Mouse (Mus musculus): ENCODE results near the gene Nek9. TPM values are rescaled to one million over a fixed set of nuclear protein-coding genes. Genes with fewer than 3 reads are reported as not detected.

Nek9 gene
- polyA plus RNA-seq (2015; fragmentation: Nextera tagmentation; extraction: Ambion mirVana): 13.2 and 13.9 TPM in 2 replicates

GRCm38 (mm10) chr12:85339243-85339729 is at the start of gene Nek9:
Gene Nek9 (minus strand): TSS chr12:85339362.
- Histone ChIP-seq H3K4me2 (ENCODE audit: low read length) (peak within 1 kb of the TSS; percentile 54), H3K36me3 (ENCODE audit: control insufficient read depth, insufficient read depth) (peaks cover 2% of the 10 kb centered on the region; the same call in 1 of the 2 replicates), H3K27ac (ENCODE audit: low read length) (peak within 1 kb of the TSS; percentile 85), H3K27me3 (replicated peaks; ENCODE audit: control insufficient read depth, insufficient read depth, low read length) (no peaks in the 10 kb centered on the region), H3K9me3 (ENCODE audit: control insufficient read depth, low read length) (no peaks in the 10 kb centered on the region), H3K4me3 (replicated peaks; ENCODE audit: low read length) (peak within 1 kb of the TSS; percentile 97), H3K4me1 (replicated peaks; ENCODE audit: control insufficient read depth, insufficient read depth, low read length) (peaks cover 12% of the 10 kb centered on the region), H3K9ac (replicated peaks; ENCODE audit: low read depth, low read length) (peak within 1 kb of the TSS; percentile 92)
- peak; percentile 84 for ATAC-seq
- WGBS: under 1% methylated on average over 35 of the region's 36 CpGs

- no peaks in the 10 kb centered on the region for H3K36me3 ChIP-seq (ENCODE audit: control insufficient read depth, insufficient read depth)
- ATAC-seq: no peak
- H3K4me3 ChIP-seq (replicated peaks; ENCODE audit: low read length): no peak overlapping the region
- no peaks in the 10 kb centered on the region for H3K9me3 ChIP-seq (ENCODE audit: control insufficient read depth, low read length)
- H3K9ac ChIP-seq (replicated peaks; ENCODE audit: low read depth, low read length): no peak overlapping the region
- H3K4me1 ChIP-seq (replicated peaks; ENCODE audit: control insufficient read depth, insufficient read depth, low read length): no peaks in the 10 kb centered on the region
- 66% methylated on average over 5 of the region's 5 CpGs for WGBS
- no peak overlapping the region for H3K4me2 ChIP-seq (ENCODE audit: low read length)
- no peaks in the 10 kb centered on the region for H3K27me3 ChIP-seq (replicated peaks; ENCODE audit: control insufficient read depth, insufficient read depth, low read length)
- H3K27ac ChIP-seq (ENCODE audit: low read length): no peak overlapping the region
Measured at GRCm38 (mm10) chr12:85385995-85386375, 46.8 kb upstream of the Nek9 start.

- 81% methylated on average over 10 of the region's 10 CpGs for WGBS
Measured at GRCm38 (mm10) chr12:85385329-85385994, 46.3 kb upstream of the Nek9 start.

GRCm38 (mm10) chr12:85382761-85383680 is 43.9 kb upstream of the Nek9 start:
- Histone ChIP-seq H3K9ac (replicated peaks; ENCODE audit: low read depth, low read length) (no peak overlapping the region), H3K4me2 (ENCODE audit: low read length) (no peak overlapping the region), H3K36me3 (ENCODE audit: control insufficient read depth, insufficient read depth) (no peaks in the 10 kb centered on the region), H3K9me3 (ENCODE audit: control insufficient read depth, low read length) (no peaks in the 10 kb centered on the region), H3K27ac (ENCODE audit: low read length) (no peak overlapping the region), H3K4me1 (replicated peaks; ENCODE audit: control insufficient read depth, insufficient read depth, low read length) (no peaks in the 10 kb centered on the region), H3K4me3 (replicated peaks; ENCODE audit: low read length) (no peak overlapping the region), H3K27me3 (replicated peaks; ENCODE audit: control insufficient read depth, insufficient read depth, low read length) (no peaks in the 10 kb centered on the region)
- whole genome bisulfite sequencing: 82% methylated on average over 14 of the region's 14 CpGs
- ATAC-seq: no peak

More at GRCm38 (mm10) chr12:85385329-85385994, 46.3 kb upstream of the Nek9 start:
- no peak for ATAC-seq
- Histone ChIP-seq H3K4me1 (replicated peaks; ENCODE audit: control insufficient read depth, insufficient read depth, low read length) (no peaks in the 10 kb centered on the region), H3K4me3 (replicated peaks; ENCODE audit: low read length) (no peak overlapping the region), H3K4me2 (ENCODE audit: low read length) (no peak overlapping the region), H3K36me3 (ENCODE audit: control insufficient read depth, insufficient read depth) (no peaks in the 10 kb centered on the region), H3K27me3 (replicated peaks; ENCODE audit: control insufficient read depth, insufficient read depth, low read length) (no peaks in the 10 kb centered on the region), H3K9ac (replicated peaks; ENCODE audit: low read depth, low read length) (no peak overlapping the region), H3K9me3 (ENCODE audit: control insufficient read depth, low read length) (no peaks in the 10 kb centered on the region), H3K27ac (ENCODE audit: low read length) (no peak overlapping the region)

GRCm38 (mm10) chr12:85381570-85381969 is 42.4 kb upstream of the Nek9 start:
- Histone ChIP-seq H3K27ac (ENCODE audit: low read length) (no peak overlapping the region), H3K4me3 (replicated peaks; ENCODE audit: low read length) (no peak overlapping the region), H3K9ac (replicated peaks; ENCODE audit: low read depth, low read length) (no peak overlapping the region), H3K27me3 (replicated peaks; ENCODE audit: control insufficient read depth, insufficient read depth, low read length) (no peaks in the 10 kb centered on the region), H3K4me2 (ENCODE audit: low read length) (no peak overlapping the region), H3K9me3 (ENCODE audit: control insufficient read depth, low read length) (no peaks in the 10 kb centered on the region), H3K4me1 (replicated peaks; ENCODE audit: control insufficient read depth, insufficient read depth, low read length) (no peaks in the 10 kb centered on the region), H3K36me3 (ENCODE audit: control insufficient read depth, insufficient read depth) (no peaks in the 10 kb centered on the region)
- ATAC-seq: no peak
- 92% methylated on average over 6 of the region's 6 CpGs for WGBS

GRCm38 (mm10) chr12:85380942-85381341 is 41.8 kb upstream of the Nek9 start:
- H3K9me3 ChIP-seq (ENCODE audit: control insufficient read depth, low read length): no peaks in the 10 kb centered on the region
- H3K4me2 ChIP-seq (ENCODE audit: low read length): no peak overlapping the region
- WGBS: 76% methylated on average over 7 of the region's 7 CpGs
- no peak for ATAC-seq
- H3K27me3 ChIP-seq (replicated peaks; ENCODE audit: control insufficient read depth, insufficient read depth, low read length): no peaks in the 10 kb centered on the region
- no peaks in the 10 kb centered on the region for H3K4me1 ChIP-seq (replicated peaks; ENCODE audit: control insufficient read depth, insufficient read depth, low read length)
- H3K9ac ChIP-seq (replicated peaks; ENCODE audit: low read depth, low read length): no peak overlapping the region
- no peak overlapping the region for H3K4me3 ChIP-seq (replicated peaks; ENCODE audit: low read length)
- no peaks in the 10 kb centered on the region for H3K36me3 ChIP-seq (ENCODE audit: control insufficient read depth, insufficient read depth)
- H3K27ac ChIP-seq (ENCODE audit: low read length): no peak overlapping the region

GRCm38 (mm10) chr12:85380308-85380707 is 41.1 kb upstream of the Nek9 start:
- H3K9me3 ChIP-seq (ENCODE audit: control insufficient read depth, low read length): no peaks in the 10 kb centered on the region
- H3K9ac ChIP-seq (replicated peaks; ENCODE audit: low read depth, low read length): no peak overlapping the region
- 72% methylated on average over 1 of the region's 1 CpGs for WGBS
- no peaks in the 10 kb centered on the region for H3K4me1 ChIP-seq (replicated peaks; ENCODE audit: control insufficient read depth, insufficient read depth, low read length)
- H3K36me3 ChIP-seq (ENCODE audit: control insufficient read depth, insufficient read depth): no peaks in the 10 kb centered on the region
- no peak for ATAC-seq
- H3K4me3 ChIP-seq (replicated peaks; ENCODE audit: low read length): no peak overlapping the region
- H3K27me3 ChIP-seq (replicated peaks; ENCODE audit: control insufficient read depth, insufficient read depth, low read length): no peaks in the 10 kb centered on the region
- no peak overlapping the region for H3K27ac ChIP-seq (ENCODE audit: low read length)
- no peak overlapping the region for H3K4me2 ChIP-seq (ENCODE audit: low read length)

GRCm38 (mm10) chr12:85378271-85378670 is 39.1 kb upstream of the Nek9 start:
- H3K36me3 ChIP-seq (ENCODE audit: control insufficient read depth, insufficient read depth): no peaks in the 10 kb centered on the region
- no peak overlapping the region for H3K9ac ChIP-seq (replicated peaks; ENCODE audit: low read depth, low read length)
- no peak overlapping the region for H3K27ac ChIP-seq (ENCODE audit: low read length)
- no peaks in the 10 kb centered on the region for H3K27me3 ChIP-seq (replicated peaks; ENCODE audit: control insufficient read depth, insufficient read depth, low read length)
- no peak overlapping the region for H3K4me3 ChIP-seq (replicated peaks; ENCODE audit: low read length)
- 85% methylated on average over 2 of the region's 2 CpGs for WGBS
- H3K4me1 ChIP-seq (replicated peaks; ENCODE audit: control insufficient read depth, insufficient read depth, low read length): peaks cover 5% of the 10 kb centered on the region
- no peak overlapping the region for H3K4me2 ChIP-seq (ENCODE audit: low read length)
- ATAC-seq: no peak
- H3K9me3 ChIP-seq (ENCODE audit: control insufficient read depth, low read length): no peaks in the 10 kb centered on the region

GRCm38 (mm10) chr12:85374561-85375272 is 35.6 kb upstream of the Nek9 start, which contains the start of gene Tmed10:
Gene Tmed10 (minus strand): TSS chr12:85374847.
- H3K9me3 ChIP-seq (ENCODE audit: control insufficient read depth, low read length): no peaks in the 10 kb centered on the region
- peak within 1 kb of the TSS; percentile 55 for H3K27ac ChIP-seq (ENCODE audit: low read length)
- H3K27me3 ChIP-seq (replicated peaks; ENCODE audit: control insufficient read depth, insufficient read depth, low read length): no peaks in the 10 kb centered on the region
- H3K4me1 ChIP-seq (replicated peaks; ENCODE audit: control insufficient read depth, insufficient read depth, low read length): peaks cover 20% of the 10 kb centered on the region
- WGBS: under 1% methylated on average over 35 of the region's 37 CpGs
- H3K4me2 ChIP-seq (ENCODE audit: low read length): peak within 1 kb of the TSS; percentile 90
- peak within 1 kb of the TSS; percentile 90 for H3K9ac ChIP-seq (replicated peaks; ENCODE audit: low read depth, low read length)
- peak within 1 kb of the TSS; percentile 91 for H3K4me3 ChIP-seq (replicated peaks; ENCODE audit: low read length)
- H3K36me3 ChIP-seq (ENCODE audit: control insufficient read depth, insufficient read depth): no peaks in the 10 kb centered on the region
- ATAC-seq: peak; percentile 97
